Mouse (Mus musculus) layer of hippocampus, postnatal 25 days (tissue): ENCODE measurements around the gene Defb29. TPM values are rescaled to one million over a fixed set of nuclear protein-coding genes. Genes with fewer than 3 reads are reported as not detected.
A peak's percentile ranks its signal among the peaks of the same experiment; 100 is the strongest.

Source experiments
- DNase-seq, 2 experiments: peaks; one replicate each; pipeline ENCODE4 v3.0.0; 2022; ENCODE audit warnings: mixed read lengths in 2 of 2, low spot score in 1 of 2; ENCODE audit errors: extremely low spot score in 1 of 2
- total RNA-seq, 2 experiments: library from RNA; stranded (reverse); gene quantifications; 2 replicates each; pipeline ENCODE4 v1.2.3; 2021

Defb29 gene
- total RNA-seq: not detected

DNA sequence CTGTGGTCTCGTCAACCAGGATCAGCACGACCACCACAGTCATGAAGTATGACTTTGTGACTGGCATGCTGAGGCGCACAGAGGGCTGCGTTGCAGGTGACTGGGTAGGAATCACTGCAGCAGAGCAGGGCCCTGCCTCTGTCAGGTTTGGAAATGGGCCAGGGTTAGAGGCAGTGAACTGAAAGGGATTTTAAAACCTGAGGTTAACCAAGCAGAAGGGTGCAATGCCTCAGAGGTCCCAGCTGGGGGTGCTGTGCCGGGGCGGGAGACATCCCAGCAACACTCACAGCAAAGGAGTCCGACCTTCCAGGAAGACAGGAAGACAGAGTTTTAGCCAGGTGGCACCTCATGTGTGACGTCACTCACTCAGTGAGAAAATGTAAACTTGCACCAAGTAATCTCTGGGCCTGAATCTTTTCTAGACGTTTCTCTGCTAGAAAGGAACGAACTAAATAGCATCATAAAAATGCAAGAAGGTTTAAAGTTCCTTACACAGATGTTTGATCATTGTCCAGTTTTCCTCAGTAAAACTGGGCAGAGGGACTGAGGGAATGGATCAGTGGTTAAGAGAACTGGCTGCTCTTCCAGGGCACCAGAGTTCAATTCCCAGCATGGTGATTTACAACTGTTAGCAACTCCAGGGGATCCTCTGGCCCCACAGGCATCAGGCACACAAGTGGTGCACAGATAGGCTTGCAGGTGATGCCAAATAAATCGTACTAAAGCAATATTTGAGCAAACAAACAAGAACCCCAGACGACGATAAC lies at the start of gene Defb29:
Defb29 (minus strand) TSS at position 155 of the 767 bp plus-strand sequence.
- DNase-seq: no peak

DNA sequence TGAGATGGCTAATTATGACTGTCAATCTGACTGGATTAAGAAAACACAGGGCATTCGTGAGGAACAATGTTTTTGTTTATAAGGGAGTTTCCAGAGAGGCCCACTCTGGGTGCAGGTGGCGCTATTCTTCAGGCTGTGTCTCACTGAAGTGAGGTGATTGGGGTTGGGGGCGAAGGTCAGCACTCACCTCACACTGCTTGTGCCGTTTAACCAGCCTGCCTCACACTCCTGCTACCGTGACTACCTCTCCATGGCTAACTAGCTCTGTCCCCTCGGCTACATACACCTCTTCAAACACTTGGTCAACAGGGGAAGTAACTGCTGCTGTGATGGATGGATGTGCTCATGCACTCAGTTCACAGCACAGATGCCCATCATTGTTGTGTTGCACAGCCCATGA lies 49.1 kb upstream of the Defb29 start:
- no peak for DNase-seq

DNA sequence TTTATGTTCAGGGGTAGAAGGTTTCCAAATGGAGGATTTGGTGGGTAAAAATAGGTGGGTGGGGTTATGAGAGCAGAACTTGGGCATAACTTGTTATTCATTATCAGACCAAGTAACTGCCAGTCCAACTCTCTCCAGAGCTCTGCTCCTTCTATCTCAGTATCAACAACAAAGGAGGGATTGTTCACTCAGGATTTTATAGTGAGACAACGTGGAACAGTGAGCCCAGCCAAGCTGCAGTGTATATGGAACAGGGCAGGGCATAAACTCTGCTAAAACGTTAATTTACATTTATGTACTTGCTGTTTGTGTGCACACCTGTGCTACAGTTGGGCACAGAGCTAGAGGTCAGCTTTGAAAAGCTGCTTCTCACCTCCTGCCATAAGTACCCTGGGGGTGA lies 48.6 kb upstream of the Defb29 start:
- no peak for DNase-seq

DNA sequence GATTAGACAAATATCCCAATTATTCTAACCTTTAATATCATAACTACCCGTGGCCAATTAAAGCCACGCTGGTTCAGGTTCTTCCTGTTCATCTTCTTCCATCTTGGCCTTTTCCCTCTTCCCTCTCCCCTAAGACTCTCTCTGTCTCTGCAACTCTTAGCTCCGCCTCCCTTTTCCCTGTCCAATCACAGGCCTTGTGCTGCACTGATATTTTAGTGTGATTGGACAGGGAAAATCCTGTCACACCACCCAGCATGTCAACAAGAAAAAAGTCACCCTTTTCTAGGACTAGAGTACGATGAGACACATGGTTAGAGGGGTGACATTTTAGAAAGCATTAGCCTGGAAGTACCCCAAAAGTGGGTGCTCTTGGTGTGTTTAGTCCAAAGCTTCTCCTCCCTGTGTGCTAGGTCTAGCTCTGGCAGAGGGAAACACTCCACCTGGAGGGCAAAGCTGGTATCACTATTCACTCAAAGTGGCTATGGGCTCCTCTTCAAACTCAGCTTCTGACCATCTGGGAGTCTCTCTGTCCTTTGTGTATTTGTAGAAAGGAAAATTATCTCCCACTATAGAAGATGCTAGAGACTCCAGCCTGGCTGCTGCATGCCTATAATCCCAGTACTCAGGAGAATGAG lies 47.1 kb upstream of the Defb29 start:
- peak in 1 of 2 experiments; percentile 39 for DNase-seq

- DNase-seq: no peak
Observed at GRCm38 (mm10) chr2:152580612-152581011, 40.7 kb upstream of the Defb29 start.

- DNase-seq: no peak
Observed at GRCm38 (mm10) chr2:152580107-152580506, 40.2 kb upstream of the Defb29 start, which contains the start of gene Defb19. Defb19 (minus strand) TSS chr2:152580312.

GRCm38 (mm10) chr2:152573484-152573883 lies 33.6 kb upstream of the Defb29 start:
- DNase-seq: no peak

GRCm38 (mm10) chr2:152572114-152572794 lies 32.4 kb upstream of the Defb29 start, which contains the start of gene Defb21:
Defb21 (plus strand) TSS chr2:152572744.
- no peak for DNase-seq

DNA sequence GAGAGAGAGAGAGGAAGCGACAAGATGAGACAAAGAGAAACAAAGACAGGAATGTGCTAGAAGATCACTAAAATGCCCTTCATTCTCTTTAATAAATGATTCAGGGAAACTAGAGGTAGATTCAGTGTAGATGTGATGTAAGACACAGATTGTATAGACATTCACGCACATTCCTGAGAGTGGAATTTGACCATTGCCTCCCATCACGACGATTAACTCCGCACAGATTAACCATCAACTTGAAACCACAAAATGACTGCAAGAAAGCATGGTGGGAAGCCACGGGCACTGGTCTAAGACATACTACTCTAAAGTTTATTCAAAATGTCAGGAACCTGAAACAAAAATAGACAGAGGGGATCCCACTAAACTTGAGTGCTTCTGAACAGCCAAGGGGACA lies 30.4 kb upstream of the Defb29 start:
- DNase-seq: no peak

- no peak for DNase-seq
Observed at GRCm38 (mm10) chr2:152569881-152570280, 30.0 kb upstream of the Defb29 start.

- DNase-seq: no peak
Observed at GRCm38 (mm10) chr2:152569038-152569437, 29.1 kb upstream of the Defb29 start, which contains the start of gene Gm17416. Gm17416 (plus strand) TSS chr2:152569338.

GRCm38 (mm10) chr2:152556655-152557054 lies 16.8 kb upstream of the Defb29 start:
- DNase-seq: no peak

DNA sequence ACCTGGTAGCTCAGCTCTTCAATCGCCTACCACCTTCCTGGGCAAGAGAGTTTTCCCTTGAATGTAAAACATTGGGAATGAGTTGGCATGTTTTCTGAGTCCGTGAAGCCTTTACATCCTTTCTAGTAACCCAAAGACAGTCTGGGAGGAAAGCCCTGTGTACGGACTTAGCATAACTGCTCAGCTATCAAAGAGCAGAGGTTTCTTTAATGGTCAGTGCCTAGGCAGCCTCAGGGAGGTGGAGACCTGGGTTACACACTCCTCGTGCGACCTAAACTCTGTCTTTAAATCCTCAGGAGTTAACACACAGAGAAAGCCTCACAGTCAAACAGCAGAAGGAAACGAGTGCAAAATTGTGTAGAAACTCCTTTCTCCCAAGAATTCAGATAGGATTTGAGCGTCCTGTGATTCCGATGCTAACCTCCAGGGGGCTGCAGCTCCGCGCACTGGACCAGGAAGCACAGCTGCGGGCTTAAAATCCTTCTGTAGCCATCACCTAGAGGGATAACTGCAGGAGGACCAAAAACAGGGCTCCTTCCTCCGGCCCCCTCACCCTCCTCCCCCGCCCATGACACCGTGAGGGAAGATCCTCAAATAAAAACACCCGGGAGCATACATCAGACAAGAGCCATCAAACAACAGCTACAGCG lies 14.0 kb upstream of the Defb29 start:
- DNase-seq: peak; percentile 54 to 75

GRCm38 (mm10) chr2:152548124-152548523 lies 8.2 kb upstream of the Defb29 start:
- no peak for DNase-seq

DNA sequence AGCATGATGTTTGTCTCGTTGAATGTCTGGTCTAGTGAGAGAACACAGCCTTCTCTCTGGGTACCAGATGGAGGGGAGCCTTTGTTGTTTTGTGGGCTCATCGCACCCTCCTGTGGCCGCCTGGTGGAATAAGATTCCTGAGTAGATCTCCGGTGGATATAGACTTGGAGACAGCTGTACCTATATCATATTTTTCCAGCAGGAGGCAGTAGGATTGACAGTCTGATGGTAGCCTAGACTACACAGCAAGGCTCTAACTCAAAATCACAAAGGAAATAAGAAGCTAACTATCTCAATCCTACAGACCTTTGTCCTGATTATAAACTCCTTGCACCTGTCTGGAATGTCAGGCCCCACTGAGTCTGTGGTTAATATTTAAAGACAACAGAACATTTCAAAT lies 4.8 kb upstream of the Defb29 start:
- peak; percentile 20 to 50 for DNase-seq

DNA sequence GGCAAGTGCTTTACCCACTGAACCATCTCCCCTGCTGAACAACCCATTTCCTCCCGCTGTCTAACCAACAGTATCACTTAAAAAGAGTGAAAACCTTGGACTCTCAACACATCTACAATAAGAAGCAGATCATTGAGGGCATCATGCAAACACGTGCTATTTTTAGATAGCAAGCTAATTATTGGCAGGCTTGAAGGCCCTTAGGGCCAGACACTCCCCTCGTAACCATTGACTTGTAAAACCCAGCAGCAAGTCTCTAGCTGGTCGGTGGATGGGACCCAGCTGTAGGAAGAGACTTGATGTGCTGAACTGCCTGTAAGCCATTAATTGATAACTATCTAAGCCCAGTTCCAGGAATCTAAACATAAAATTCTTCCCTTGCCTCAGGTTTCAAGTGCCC lies 3.6 kb upstream of the Defb29 start:
- no peak for DNase-seq

DNA sequence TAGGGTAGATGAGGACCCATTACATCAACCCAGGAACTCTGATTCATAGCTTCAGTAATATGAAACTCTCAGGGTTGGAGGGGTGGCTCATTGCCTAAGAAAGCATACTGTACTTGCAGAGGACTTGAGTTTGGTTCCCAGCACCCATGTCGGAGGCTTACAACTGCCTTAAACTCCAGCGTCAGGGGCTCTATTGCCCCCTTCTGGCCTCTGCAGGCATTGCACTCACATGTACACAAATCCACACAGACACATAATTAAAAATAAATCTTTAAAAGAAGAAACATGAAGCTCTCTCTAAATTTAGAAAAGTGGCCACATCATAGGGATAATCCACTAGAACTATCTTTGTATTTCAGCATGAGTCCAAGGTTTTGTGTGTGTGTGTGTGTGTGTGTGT lies 3.0 kb upstream of the Defb29 start:
- DNase-seq: no peak

- no peak for DNase-seq
Observed at GRCm38 (mm10) chr2:152541979-152542378, 2.1 kb upstream of the Defb29 start.

- no peak for DNase-seq
Observed at GRCm38 (mm10) chr2:152517981-152518380, 21.9 kb downstream of the Defb29 start, which contains the start of gene Defb28. Defb28 (plus strand) TSS chr2:152518255.

DNA sequence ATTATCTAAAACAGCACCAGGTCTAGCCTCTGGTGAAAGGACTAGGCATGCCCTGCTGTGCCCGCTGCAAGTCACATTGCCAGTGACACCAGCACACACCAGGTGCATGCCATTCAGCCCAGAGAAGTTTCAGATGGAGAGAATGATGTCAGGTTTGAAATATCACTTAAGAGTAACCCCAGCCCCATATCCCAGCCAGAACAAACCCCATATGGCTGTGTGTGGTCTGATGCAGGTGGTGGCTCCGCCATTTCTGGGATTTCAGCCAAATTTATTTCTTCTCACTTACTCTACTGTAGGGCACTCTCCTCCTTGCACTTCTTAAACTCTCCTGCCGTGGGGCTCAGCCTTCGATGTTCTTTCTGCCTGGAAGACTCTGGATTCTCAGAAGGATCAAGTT lies 23.8 kb downstream of the Defb29 start:
- DNase-seq: no peak

DNA sequence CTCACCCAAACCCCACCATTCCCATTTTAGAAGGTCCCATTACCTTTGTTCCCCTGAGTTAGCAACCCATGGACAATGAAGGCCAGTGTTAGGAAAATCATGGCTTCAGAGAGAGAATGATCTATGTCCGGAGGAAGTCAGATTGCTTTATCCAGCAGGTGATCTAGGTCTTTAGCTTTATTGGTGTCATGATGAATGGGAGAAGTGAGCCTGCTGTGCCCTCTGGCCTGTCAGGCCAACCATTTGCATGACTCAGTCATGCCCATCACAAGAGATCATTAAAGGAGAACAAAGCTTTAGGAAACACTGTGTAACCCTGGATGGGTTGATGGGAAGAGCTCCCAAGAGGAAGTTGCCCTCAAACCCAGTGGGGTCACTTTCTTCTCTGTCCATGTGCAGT lies 28.3 kb downstream of the Defb29 start, which contains the start of gene Defb26:
Defb26 (minus strand) TSS at position 101 of the 400 bp plus-strand sequence.
- DNase-seq: no peak
